Mouse (Mus musculus) limb, embryonic 14.5 days (tissue): ENCODE data around the gene Lrrn2. TPM values are rescaled to one million over a fixed set of nuclear protein-coding genes. Genes with fewer than 3 reads are reported as not detected.

Experiments used
- ATAC-seq: fragments of 200-750 bp; cut with Nextera tagmentation; 2 replicates; pipeline ENCODE4 v1.8.0; 2017; ENCODE audit warnings: low read depth, moderate number of reproducible peaks, moderate TSS enrichment; ENCODE audit not compliant: low FRiP score
- DNase-seq: peaks from one replicate; pipeline ENCODE4 v3.0.0-alpha.2; 2015; ENCODE audit warnings: low spot score
- H3K27ac ChIP-seq: fragments of 300-500 bp; sonication (generic); replicated peaks from 2 replicates; pipeline ENCODE4 v1.5.1; 2014; ENCODE audit warnings: low read depth, mild to moderate bottlenecking, low read length, moderate library complexity, mixed read lengths
- H3K27me3 ChIP-seq: fragments of 300-500 bp; sonication (generic); 2 replicates; pipeline ENCODE4 v1.6.1; 2014; ENCODE audit warnings: low read length, mixed read lengths; ENCODE audit not compliant: control insufficient read depth, insufficient read depth
- H3K36me3 ChIP-seq: fragments of 300-500 bp; sonication (generic); 2 replicates; pipeline ENCODE4 v1.6.1; 2014; ENCODE audit warnings: mild to moderate bottlenecking, low read length, moderate library complexity, mixed read lengths; ENCODE audit not compliant: control insufficient read depth, insufficient read depth
- H3K4me1 ChIP-seq: fragments of 300-500 bp; sonication (generic); 2 replicates; pipeline ENCODE4 v1.6.1; 2014; ENCODE audit warnings: antibody characterized with exemption, low read length, mixed read lengths; ENCODE audit not compliant: control insufficient read depth, insufficient read depth
- H3K4me2 ChIP-seq: fragments of 300-500 bp; sonication (generic); replicated peaks from 2 replicates; pipeline ENCODE4 v1.6.1; 2014; ENCODE audit warnings: low read depth, mild to moderate bottlenecking, low read length, moderate library complexity; ENCODE audit not compliant: severe bottlenecking
- H3K4me3 ChIP-seq: fragments of 300-500 bp; sonication (generic); replicated peaks from 2 replicates; pipeline ENCODE4 v1.5.1; 2014; ENCODE audit warnings: low read length
- H3K9ac ChIP-seq: fragments of 300-500 bp; sonication (generic); 2 replicates; pipeline ENCODE4 v1.6.1; 2014; ENCODE audit warnings: mild to moderate bottlenecking, low read depth, low read length, moderate library complexity; ENCODE audit not compliant: severe bottlenecking
- H3K9me3 ChIP-seq: fragments of 300-500 bp; sonication (generic); 2 replicates; pipeline ENCODE4 v1.6.1; 2016; ENCODE audit warnings: low read length; ENCODE audit not compliant: control insufficient read depth
- POLR2A ChIP-seq: fragments of 200-500 bp; IDR thresholded peaks from 2 replicates; pipeline ENCODE4 v1.8.0; 2012; ENCODE audit warnings: inconsistent platforms, mild to moderate bottlenecking, moderate library complexity, borderline replicate concordance; ENCODE audit not compliant: insufficient read depth, insufficient read length; ENCODE audit errors: extremely low read depth
- WGBS: fragments of 180-500 bp; shearing (Covaris S2); extraction: QIAGEN DNeasy Blood & Tissue Kit; methylation state at CpG from one replicate; pipeline ENCODE4 v1.1.7; 2014; 5-methylcytosine and 5-hydroxymethylcytosine counted together
- polyA plus RNA-seq, 2 experiments: library from polyadenylated mRNA; depleted of rRNA in 1 of 2; stranded (reverse) in 1 of 2; unstranded in 1 of 2; fragments of >200 nt; fragmentation: Nextera tagmentation in 1 of 2; extraction: Ambion mirVana in 1 of 2; gene quantifications; 2 replicates each; pipeline versions ENCODE4 v1.2.1 to v1.2.3; 2012 to 2014

Gene Lrrn2
- polyA plus RNA-seq, 2 experiments, result 5.6 to 7.0 TPM

DNA sequence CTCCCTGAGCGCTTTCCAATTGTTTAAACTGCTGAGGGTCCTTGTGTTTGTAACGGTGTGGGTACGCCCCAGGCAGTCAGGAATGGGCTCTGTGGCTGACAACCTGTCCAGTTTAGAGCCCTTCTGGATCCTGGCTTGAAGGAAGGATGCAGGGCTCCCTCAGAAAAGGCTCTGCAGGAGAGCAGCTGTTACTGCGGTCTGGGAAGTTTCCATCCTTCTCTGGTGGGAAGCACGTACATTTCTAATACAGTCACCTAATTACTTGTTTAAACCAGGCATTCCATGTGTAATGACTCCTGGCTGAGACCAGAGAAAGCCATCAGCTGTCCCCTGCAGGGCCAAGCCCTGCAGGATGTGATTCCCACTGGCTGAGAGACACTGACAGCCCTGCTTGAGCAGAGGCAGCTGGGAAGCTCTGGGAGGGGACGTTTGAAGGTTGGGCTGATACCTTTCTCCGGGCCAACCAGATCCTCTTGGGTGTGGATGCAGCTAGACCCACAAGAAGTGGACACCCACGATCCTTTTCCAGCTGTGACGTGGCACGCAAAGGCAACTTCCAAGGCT, 38.1 kb downstream of the Lrrn2 start:
- ATAC-seq (0 out of 2 replicates have a peak, but pooled peaks have one; percentile 43), DNase-seq (no peak)
- no peak overlapping the region for H3K9ac ChIP-seq
- no peak overlapping the region for H3K4me3 ChIP-seq
- WGBS, result 14% methylated on average over 10 of the region's 10 CpGs
- H3K4me1 ChIP-seq, result peaks cover 9% of the 10 kb centered on the region
- no peak overlapping the region for H3K27ac ChIP-seq
- no peaks in the 10 kb centered on the region for H3K9me3 ChIP-seq
- no peak for TF ChIP-seq POLR2A
- no peak overlapping the region for H3K4me2 ChIP-seq
- H3K36me3 ChIP-seq, result no peaks in the 10 kb centered on the region
- H3K27me3 ChIP-seq, result no peaks in the 10 kb centered on the region; the same call in 1 of the 2 replicates

DNA sequence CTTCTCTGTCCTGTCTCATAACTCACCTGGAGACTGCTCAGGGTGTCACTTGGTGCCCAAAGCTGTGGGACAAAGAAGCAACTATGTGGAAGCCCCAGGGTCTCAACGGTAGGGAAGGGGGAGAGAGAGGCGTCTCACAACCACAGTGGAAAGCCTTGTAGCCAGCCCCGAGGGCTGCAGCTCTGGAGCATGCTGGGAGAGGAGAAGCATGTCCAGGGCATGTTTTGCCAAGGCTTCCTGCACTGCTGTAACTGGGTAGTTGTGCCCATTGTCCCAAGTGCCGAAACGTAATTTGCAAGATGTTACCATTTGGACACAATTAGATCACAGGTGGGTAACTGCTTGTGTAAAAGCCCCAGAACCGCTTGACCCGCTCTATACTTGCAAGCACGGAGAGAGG, 39.2 kb downstream of the Lrrn2 start:
- DNase-seq (no peak), ATAC-seq (no peak)
- Histone ChIP-seq H3K4me2 (no peak overlapping the region), H3K4me1 (peaks cover 9% of the 10 kb centered on the region), H3K9me3 (no peaks in the 10 kb centered on the region), H3K27me3 (no peaks in the 10 kb centered on the region; the same call in 1 of the 2 replicates), H3K27ac (no peak overlapping the region), H3K4me3 (no peak overlapping the region), H3K36me3 (no peaks in the 10 kb centered on the region), H3K9ac (no peak overlapping the region)
- WGBS, result 70% methylated on average over 8 of the region's 8 CpGs
- no peak for TF ChIP-seq POLR2A

DNA sequence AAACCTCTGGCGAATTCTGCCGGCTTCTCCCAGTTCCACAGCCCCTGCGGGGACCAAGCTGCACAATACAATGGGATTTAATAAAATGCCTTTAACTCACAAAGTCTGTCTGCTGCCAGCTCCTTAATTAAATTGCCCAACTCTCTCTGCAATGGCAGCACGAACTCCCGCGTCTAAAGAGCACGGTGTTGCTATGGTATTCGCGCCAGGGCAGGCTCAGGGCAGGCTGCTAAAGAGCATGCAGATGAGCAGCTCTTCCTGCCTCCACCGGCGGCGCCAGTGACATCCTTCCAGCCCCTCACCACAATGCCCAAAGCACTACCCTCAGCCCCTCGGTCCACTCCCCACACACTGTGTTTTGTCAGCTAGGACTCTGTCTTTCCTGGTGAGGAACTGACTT, 41.0 kb downstream of the Lrrn2 start:
- DNase-seq (no peak), ATAC-seq (no peak)
- no peak overlapping the region for H3K4me3 ChIP-seq
- no peaks in the 10 kb centered on the region for H3K9me3 ChIP-seq
- H3K27ac ChIP-seq, result no peak overlapping the region
- WGBS, result 16% methylated on average over 13 of the region's 13 CpGs
- H3K4me1 ChIP-seq, result peaks cover 9% of the 10 kb centered on the region
- 0 out of 2 replicates have a peak overlapping the region, but pooled peaks have one; percentile 12 for H3K9ac ChIP-seq
- H3K4me2 ChIP-seq, result peak overlapping the region; percentile 15; the same call in 1 of the 2 replicates
- H3K36me3 ChIP-seq, result no peaks in the 10 kb centered on the region
- no peaks in the 10 kb centered on the region; the same call in 1 of the 2 replicates for H3K27me3 ChIP-seq
- no peak for TF ChIP-seq POLR2A

DNA sequence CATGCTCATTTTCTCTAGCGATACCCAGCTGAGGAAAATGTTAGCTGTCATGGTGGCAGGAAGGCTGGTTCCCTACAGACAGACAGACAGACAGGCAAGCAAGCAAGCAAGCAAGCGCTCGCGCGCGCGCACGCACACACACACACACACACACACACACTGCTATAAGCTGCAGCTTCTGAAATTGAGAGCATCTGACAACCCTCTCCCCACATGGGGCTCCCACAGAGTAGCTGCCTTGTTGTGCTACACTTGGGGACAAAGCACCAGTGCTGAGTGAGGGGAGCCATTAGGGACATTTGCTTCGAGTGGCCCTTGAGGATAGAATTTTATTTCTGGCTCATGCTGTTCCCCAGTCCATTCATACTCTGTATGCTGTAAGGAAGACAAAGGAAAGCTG, 42.2 kb downstream of the Lrrn2 start:
- Histone ChIP-seq H3K4me2 (no peak overlapping the region), H3K9me3 (no peaks in the 10 kb centered on the region), H3K27ac (no peak overlapping the region), H3K27me3 (no peaks in the 10 kb centered on the region; the same call in 1 of the 2 replicates), H3K9ac (no peak overlapping the region), H3K4me1 (peaks cover 9% of the 10 kb centered on the region), H3K36me3 (no peaks in the 10 kb centered on the region), H3K4me3 (no peak overlapping the region)
- no peak for ATAC-seq
- TF ChIP-seq POLR2A, result no peak
- DNase-seq, result no peak
- WGBS, result 87% methylated on average over 9 of the region's 9 CpGs

GRCm38 (mm10) chr1:132925270-132925669, 45.2 kb downstream of the Lrrn2 start:
- no peak for DNase-seq
- Histone ChIP-seq H3K4me3 (no peak overlapping the region), H3K27ac (no peak overlapping the region), H3K36me3 (no peaks in the 10 kb centered on the region), H3K9ac (no peak overlapping the region), H3K9me3 (no peaks in the 10 kb centered on the region), H3K4me1 (peaks cover 3% of the 10 kb centered on the region; the same call in 1 of the 2 replicates), H3K27me3 (no peaks in the 10 kb centered on the region), H3K4me2 (no peak overlapping the region)
- WGBS, result 84% methylated on average over 7 of the region's 7 CpGs
- TF ChIP-seq POLR2A, result no peak
- no peak for ATAC-seq
